Mouse (Mus musculus) brain, embryonic 14.5 days (tissue): Measurements from ENCODE around the gene Zbtb20.

Experiments
- CTCF ChIP-seq: fragments of 200-500 bp; IDR thresholded peaks from 2 replicates; pipeline ENCODE4 v1.5.1; 2012; ENCODE audit warnings: inconsistent platforms, mild to moderate bottlenecking, moderate library complexity, borderline replicate concordance; ENCODE audit not compliant: insufficient read depth, insufficient read length; ENCODE audit errors: extremely low read depth
- POLR2A ChIP-seq: fragments of 200-500 bp; IDR thresholded peaks from 2 replicates; pipeline ENCODE4 v1.6.1; 2012; ENCODE audit warnings: mild to moderate bottlenecking, inconsistent platforms, borderline replicate concordance; ENCODE audit not compliant: poor library complexity, insufficient read depth, insufficient read length, severe bottlenecking; ENCODE audit errors: extremely low read depth

DNA sequence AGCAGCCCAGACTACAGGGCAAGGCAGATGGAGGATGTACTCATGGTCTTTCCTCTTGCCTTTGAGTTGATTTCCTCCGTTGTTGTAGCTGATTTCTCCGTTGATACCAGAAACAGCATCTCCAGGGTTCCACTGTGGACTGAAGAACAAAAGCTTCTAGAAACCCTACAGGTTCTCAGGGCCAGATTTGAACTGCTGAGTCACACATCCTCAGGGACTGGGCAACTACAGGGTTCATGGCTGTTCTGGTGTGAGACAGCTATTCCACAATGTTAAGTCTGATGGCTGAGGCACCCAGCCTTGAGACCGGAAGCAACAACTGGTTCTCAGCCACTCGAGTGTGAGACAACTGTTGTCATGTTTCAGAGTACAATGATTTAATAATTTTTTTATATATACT is 37.5 kb upstream of the Zbtb20 start:
- TF ChIP-seq POLR2A (no peak), CTCF (no peak)
